Mouse (Mus musculus) intestine, embryonic 16.5 days (tissue): ENCODE measurements at regions not wholly inside any gene's neighbourhood (a gene's known extent, or its start where the extent isn't known, plus 50 kb on each side); places are given as distances from the start of the nearest gene placed in this dataset.

Experiments
- ATAC-seq: fragments of 200-750 bp; cut with Nextera tagmentation; 2 replicates; pipeline ENCODE4 v1.8.0; 2017; ENCODE audit warnings: moderate TSS enrichment, moderate library complexity
- H3K27ac ChIP-seq: fragments of 300-500 bp; sonication (generic); 2 replicates; pipeline ENCODE4 v1.5.1; 2014; ENCODE audit warnings: mild to moderate bottlenecking, low read length
- H3K27me3 ChIP-seq: fragments of 300-500 bp; sonication (generic); replicated peaks from 2 replicates; pipeline ENCODE4 v1.6.1; 2014; ENCODE audit warnings: low read length, control low read depth, mixed read lengths; ENCODE audit not compliant: control insufficient read depth, insufficient read depth
- H3K36me3 ChIP-seq: fragments of 300-500 bp; sonication (generic); 2 replicates; pipeline ENCODE4 v1.6.1; 2014; ENCODE audit warnings: low read length, control low read depth; ENCODE audit not compliant: control insufficient read depth, insufficient read depth
- H3K4me1 ChIP-seq: fragments of 300-500 bp; sonication (generic); 2 replicates; pipeline ENCODE4 v1.6.1; 2014; ENCODE audit warnings: low read length, control low read depth, mixed read lengths; ENCODE audit not compliant: control insufficient read depth, insufficient read depth
- H3K4me2 ChIP-seq: fragments of 300-500 bp; sonication (generic); 2 replicates; pipeline ENCODE4 v1.6.1; 2014; ENCODE audit warnings: low read depth, low read length, control low read depth
- H3K4me3 ChIP-seq: fragments of 300-500 bp; sonication (generic); 2 replicates; pipeline ENCODE4 v1.5.1; 2014; ENCODE audit warnings: mild to moderate bottlenecking, low read length
- H3K9ac ChIP-seq: fragments of 300-500 bp; sonication (generic); 2 replicates; pipeline ENCODE4 v1.6.1; 2014; ENCODE audit warnings: low read depth, low read length
- H3K9me3 ChIP-seq: fragments of 300-500 bp; sonication (generic); 2 replicates; pipeline ENCODE4 v1.6.1; 2016; ENCODE audit warnings: low read length, control low read depth; ENCODE audit not compliant: control insufficient read depth
- WGBS: fragments of 180-500 bp; shearing (Covaris S2); extraction: QIAGEN DNeasy Blood & Tissue Kit; methylation state at CpG from one replicate; pipeline ENCODE4 v1.1.7; 2014; 5-methylcytosine and 5-hydroxymethylcytosine counted together

GRCm38 (mm10) chr1:77723246-77723645 lies 208.4 kb upstream of the Epha4 start:
- no peak overlapping the region for H3K27ac ChIP-seq
- no peak overlapping the region for H3K4me2 ChIP-seq
- H3K4me3 ChIP-seq, result no peak overlapping the region
- no peaks in the 10 kb centered on the region for H3K4me1 ChIP-seq
- no peaks in the 10 kb centered on the region for H3K9me3 ChIP-seq
- H3K27me3 ChIP-seq, result no peaks in the 10 kb centered on the region
- no peaks in the 10 kb centered on the region for H3K36me3 ChIP-seq
- WGBS, result 89% methylated on average over 8 of the region's 8 CpGs
- no peak overlapping the region for H3K9ac ChIP-seq
- ATAC-seq, result no peak

GRCm38 (mm10) chr1:77720859-77721258 lies 206.0 kb upstream of the Epha4 start:
- no peak for ATAC-seq
- Histone ChIP-seq H3K9me3 (no peaks in the 10 kb centered on the region), H3K27ac (no peak overlapping the region), H3K9ac (no peak overlapping the region), H3K36me3 (no peaks in the 10 kb centered on the region), H3K4me2 (no peak overlapping the region), H3K27me3 (no peaks in the 10 kb centered on the region), H3K4me1 (no peaks in the 10 kb centered on the region), H3K4me3 (no peak overlapping the region)
- 94% methylated on average over 1 of the region's 1 CpGs for WGBS

DNA sequence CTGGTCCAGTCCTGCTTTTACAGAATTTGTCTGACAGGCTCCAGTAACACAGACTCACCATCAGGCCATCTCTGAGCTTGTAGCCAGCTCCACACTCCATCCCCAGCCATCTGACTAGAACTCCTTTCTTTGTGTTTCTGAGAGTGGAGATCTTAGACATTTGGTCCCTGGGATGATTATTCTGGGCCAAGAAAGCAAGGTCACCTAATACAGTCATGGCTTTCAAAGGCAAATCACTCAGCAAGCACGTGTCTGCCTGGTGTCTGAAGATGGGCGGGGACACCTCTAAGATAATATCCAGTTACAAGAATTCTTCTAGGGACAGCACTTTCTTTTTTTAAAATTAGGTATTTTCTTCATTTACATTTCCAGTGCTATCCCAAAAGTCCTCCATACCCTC lies 198.1 kb upstream of the Epha4 start:
- Histone ChIP-seq H3K27ac (no peak overlapping the region), H3K9ac (no peak overlapping the region), H3K9me3 (no peaks in the 10 kb centered on the region), H3K27me3 (no peaks in the 10 kb centered on the region), H3K4me1 (no peaks in the 10 kb centered on the region), H3K4me3 (no peak overlapping the region), H3K36me3 (no peaks in the 10 kb centered on the region), H3K4me2 (no peak overlapping the region)
- no peak for ATAC-seq
- WGBS, result 60% methylated on average over 2 of the region's 2 CpGs

- H3K27ac ChIP-seq, result no peak overlapping the region
- no peak overlapping the region for H3K9ac ChIP-seq
- no peaks in the 10 kb centered on the region for H3K36me3 ChIP-seq
- H3K4me2 ChIP-seq, result no peak overlapping the region
- no peaks in the 10 kb centered on the region for H3K9me3 ChIP-seq
- H3K4me3 ChIP-seq, result no peak overlapping the region
- 0 out of 2 replicates have a peak, but pooled peaks have one; percentile 44 for ATAC-seq
- H3K27me3 ChIP-seq, result no peaks in the 10 kb centered on the region
- H3K4me1 ChIP-seq, result no peaks in the 10 kb centered on the region
- 29% methylated on average over 14 of the region's 14 CpGs for WGBS
Observed at GRCm38 (mm10) chr1:77708202-77709020, 193.5 kb upstream of the Epha4 start.

DNA sequence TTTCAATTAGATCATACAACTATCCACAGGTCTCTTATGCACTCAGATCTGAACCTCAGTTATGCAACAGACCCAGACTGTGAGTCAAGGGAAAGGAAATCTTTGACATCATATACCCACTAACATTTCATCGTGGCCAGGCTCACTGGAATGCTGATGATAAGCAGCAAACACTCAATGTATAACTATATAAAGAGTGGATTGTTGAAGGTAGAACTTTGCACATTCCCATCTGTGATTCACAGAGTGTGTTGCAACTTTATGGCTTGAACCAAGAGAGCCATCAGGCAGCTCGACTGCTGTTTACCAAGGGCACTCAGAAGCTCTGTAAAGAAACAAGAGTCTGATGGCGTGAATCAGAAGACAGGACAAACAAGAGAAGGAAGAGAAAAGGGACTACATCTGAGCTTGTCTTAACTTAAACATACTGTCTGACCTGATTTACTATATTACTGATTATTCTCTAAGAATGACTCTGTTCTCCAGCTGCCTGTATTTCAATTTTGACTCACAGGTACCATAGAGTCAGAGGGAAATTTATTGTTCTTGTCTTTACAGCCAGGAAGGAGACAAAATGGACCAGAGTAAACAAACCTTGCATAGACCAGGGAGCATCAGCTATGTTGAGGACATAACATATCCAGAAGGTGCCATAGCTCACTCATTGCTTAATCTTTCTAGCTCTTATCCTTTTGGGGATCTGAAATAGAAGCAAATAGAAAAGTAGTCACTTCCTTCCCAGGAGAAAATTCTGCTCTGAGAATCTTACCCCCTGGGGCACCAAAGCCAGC lies 180.5 kb upstream of the Epha4 start:
- H3K36me3 ChIP-seq, result no peaks in the 10 kb centered on the region
- WGBS, result 33% methylated on average over 3 of the region's 3 CpGs
- no peaks in the 10 kb centered on the region for H3K9me3 ChIP-seq
- H3K4me1 ChIP-seq, result no peaks in the 10 kb centered on the region
- no peak overlapping the region for H3K4me2 ChIP-seq
- H3K4me3 ChIP-seq, result no peak overlapping the region
- peak; percentile 98 for ATAC-seq
- no peak overlapping the region for H3K9ac ChIP-seq
- no peaks in the 10 kb centered on the region for H3K27me3 ChIP-seq
- H3K27ac ChIP-seq, result no peak overlapping the region

DNA sequence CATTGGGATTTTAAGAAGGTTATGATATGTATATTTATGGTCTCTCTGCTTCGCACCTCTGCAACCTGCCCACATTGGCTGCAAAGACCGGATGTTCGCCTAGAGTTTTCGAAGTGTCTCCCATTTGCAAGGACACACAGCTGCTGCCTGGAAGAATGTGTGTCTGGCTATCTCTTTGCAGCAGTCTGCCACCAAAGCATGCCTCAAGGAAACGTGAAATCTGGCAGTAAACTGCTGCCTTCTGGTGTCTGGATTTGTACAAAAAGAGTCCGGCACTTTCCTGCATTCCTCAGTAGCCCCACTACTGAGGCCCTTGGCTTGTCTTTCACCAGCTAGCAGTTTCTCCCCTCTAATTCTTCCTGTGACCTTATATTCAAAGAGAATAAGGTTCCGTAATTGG lies 148.5 kb upstream of the Epha4 start:
- no peak overlapping the region for H3K4me2 ChIP-seq
- no peaks in the 10 kb centered on the region for H3K4me1 ChIP-seq
- no peaks in the 10 kb centered on the region for H3K27me3 ChIP-seq
- no peak for ATAC-seq
- H3K9me3 ChIP-seq, result no peaks in the 10 kb centered on the region
- 77% methylated on average over 7 of the region's 7 CpGs for WGBS
- H3K36me3 ChIP-seq, result no peaks in the 10 kb centered on the region
- no peak overlapping the region for H3K4me3 ChIP-seq
- H3K27ac ChIP-seq, result no peak overlapping the region
- no peak overlapping the region for H3K9ac ChIP-seq

- H3K27me3 ChIP-seq, result no peaks in the 10 kb centered on the region
- H3K9me3 ChIP-seq, result no peaks in the 10 kb centered on the region
- no peaks in the 10 kb centered on the region for H3K36me3 ChIP-seq
- no peak overlapping the region for H3K4me3 ChIP-seq
- no peaks in the 10 kb centered on the region for H3K4me1 ChIP-seq
- no peak overlapping the region for H3K27ac ChIP-seq
- ATAC-seq, result no peak
- H3K9ac ChIP-seq, result no peak overlapping the region
- no peak overlapping the region for H3K4me2 ChIP-seq
Observed at GRCm38 (mm10) chr1:77660436-77660835, 145.5 kb upstream of the Epha4 start.

DNA sequence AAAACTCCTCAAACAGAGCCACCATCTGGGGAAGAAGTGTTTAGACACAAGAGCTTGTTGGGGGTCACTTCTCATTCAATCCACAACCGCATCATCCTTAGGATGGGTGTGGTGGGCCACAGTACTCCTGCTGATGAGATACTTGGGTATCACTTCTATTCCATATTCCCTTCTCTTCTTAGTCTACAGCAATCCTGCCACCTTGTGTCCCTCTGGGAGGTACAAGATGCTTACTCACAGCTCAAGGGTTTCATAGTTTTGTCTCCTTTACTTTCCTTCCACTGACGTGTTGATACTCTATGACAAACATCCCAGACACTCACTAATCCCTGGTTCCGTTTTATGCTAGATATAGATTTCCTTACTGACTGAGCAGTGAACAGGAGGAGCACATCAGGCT lies 122.1 kb upstream of the Epha4 start:
- H3K27me3 ChIP-seq, result no peaks in the 10 kb centered on the region
- H3K27ac ChIP-seq, result no peak overlapping the region
- H3K4me3 ChIP-seq, result no peak overlapping the region
- no peaks in the 10 kb centered on the region for H3K9me3 ChIP-seq
- H3K4me1 ChIP-seq, result no peaks in the 10 kb centered on the region
- no peak overlapping the region for H3K9ac ChIP-seq
- 74% methylated on average over 3 of the region's 3 CpGs for WGBS
- ATAC-seq, result no peak
- no peak overlapping the region for H3K4me2 ChIP-seq
- H3K36me3 ChIP-seq, result no peaks in the 10 kb centered on the region

DNA sequence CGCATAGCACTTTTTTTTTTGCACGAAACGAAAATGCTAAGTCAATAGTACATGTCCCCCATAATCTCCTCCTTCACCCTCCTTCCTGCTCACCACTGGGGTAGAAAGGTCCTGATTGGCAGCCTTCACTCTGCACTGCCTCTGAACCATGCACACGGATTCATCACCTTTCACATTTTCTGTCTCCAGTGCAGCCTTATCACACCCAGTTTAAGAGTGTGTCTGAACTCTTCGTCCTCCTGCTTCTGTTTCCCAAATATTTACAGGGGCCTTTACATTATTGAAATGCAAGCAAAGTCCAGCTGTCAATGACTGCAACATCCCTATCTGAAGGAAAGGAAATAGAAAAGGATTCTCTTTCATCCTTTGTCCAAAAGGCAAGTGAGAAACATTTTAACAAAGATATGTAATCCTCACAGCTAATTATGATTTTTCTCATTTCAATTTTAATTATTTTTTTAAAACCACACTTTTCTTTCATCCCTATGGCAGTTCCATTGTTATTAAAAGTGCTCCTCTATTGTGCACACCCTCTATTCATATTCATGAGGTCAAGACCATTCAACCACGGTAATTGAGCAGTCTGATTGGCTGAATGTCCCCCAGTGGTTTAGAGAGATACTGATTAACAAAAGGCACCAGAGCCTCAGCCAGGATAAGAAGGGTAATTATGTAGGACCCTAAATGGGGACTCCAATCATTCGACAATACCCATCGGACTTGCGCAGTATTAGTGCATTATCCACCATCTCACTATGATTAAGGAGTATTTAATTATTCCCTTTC lies 114.8 kb upstream of the Epha4 start:
- Histone ChIP-seq H3K4me1 (no peaks in the 10 kb centered on the region), H3K27me3 (no peaks in the 10 kb centered on the region), H3K9ac (no peak overlapping the region), H3K9me3 (no peaks in the 10 kb centered on the region), H3K27ac (no peak overlapping the region), H3K36me3 (no peaks in the 10 kb centered on the region), H3K4me2 (no peak overlapping the region), H3K4me3 (no peak overlapping the region)
- WGBS, result 51% methylated on average over 9 of the region's 9 CpGs
- no peak for ATAC-seq
